Mouse (Mus musculus) brain, embryonic 14.5 days (tissue): Measurements from ENCODE around the gene Sec22c. TPM values are rescaled to one million over a fixed set of nuclear protein-coding genes. Genes with fewer than 3 reads are reported as not detected.

Experiments
- DNase-seq: peaks from one replicate; pipeline ENCODE4 v3.0.0-alpha.2; 2011; ENCODE audit warnings: low read depth
- CTCF ChIP-seq: fragments of 200-500 bp; IDR thresholded peaks from 2 replicates; pipeline ENCODE4 v1.5.1; 2012; ENCODE audit warnings: inconsistent platforms, mild to moderate bottlenecking, moderate library complexity, borderline replicate concordance; ENCODE audit not compliant: insufficient read depth, insufficient read length; ENCODE audit errors: extremely low read depth
- POLR2A ChIP-seq: fragments of 200-500 bp; IDR thresholded peaks from 2 replicates; pipeline ENCODE4 v1.6.1; 2012; ENCODE audit warnings: mild to moderate bottlenecking, inconsistent platforms, borderline replicate concordance; ENCODE audit not compliant: poor library complexity, insufficient read depth, insufficient read length, severe bottlenecking; ENCODE audit errors: extremely low read depth
- polyA plus RNA-seq: library from polyadenylated mRNA; depleted of rRNA; stranded (reverse); fragments of >200 nt; gene quantifications from 2 replicates; pipeline ENCODE4 v1.2.3, GENCODE M21; 2012

Gene Sec22c
- polyA plus RNA-seq, 1 experiment: 25.2 TPM

DNA sequence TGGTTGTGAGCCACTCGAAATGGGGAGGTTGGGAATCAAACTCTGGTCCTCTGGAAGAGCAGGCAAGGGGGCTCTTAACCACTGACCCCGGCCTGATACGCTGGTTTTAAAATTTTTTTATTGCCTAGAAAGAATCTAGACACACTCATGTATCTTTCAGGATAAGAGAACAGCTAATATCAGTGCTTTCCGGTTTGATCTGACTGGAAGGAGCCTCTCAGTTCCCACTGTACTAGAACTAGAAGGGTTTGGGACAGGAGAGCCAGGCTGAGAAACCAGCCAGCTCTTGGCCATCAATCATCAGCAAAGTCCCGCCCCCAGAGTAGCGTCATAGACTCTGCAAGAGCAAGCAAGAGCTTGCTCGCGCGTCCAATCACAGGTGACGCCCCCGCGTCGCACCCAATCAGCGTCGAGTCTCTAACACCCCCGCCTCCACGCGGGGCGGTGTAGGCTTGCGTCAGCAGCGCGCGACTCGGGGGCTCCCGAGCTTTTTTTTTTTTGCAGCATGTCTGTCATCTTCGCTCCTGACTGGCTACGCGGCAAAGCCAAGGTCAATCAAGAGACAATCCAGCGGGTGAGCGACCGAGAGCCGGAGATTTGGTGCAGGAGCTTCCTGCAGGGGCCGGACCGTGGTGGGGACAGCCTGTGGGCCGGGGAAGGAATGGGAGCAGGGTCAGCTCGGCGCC is 4.8 kb upstream of the Sec22c start, which contains the start of gene Ss18l2:
Gene Ss18l2, plus strand, starts transcription at position 432 of the 686 bp plus-strand sequence.
- TF ChIP-seq CTCF: no peak
- TF ChIP-seq POLR2A: no peak
- DNase-seq: peak; percentile 100

DNA sequence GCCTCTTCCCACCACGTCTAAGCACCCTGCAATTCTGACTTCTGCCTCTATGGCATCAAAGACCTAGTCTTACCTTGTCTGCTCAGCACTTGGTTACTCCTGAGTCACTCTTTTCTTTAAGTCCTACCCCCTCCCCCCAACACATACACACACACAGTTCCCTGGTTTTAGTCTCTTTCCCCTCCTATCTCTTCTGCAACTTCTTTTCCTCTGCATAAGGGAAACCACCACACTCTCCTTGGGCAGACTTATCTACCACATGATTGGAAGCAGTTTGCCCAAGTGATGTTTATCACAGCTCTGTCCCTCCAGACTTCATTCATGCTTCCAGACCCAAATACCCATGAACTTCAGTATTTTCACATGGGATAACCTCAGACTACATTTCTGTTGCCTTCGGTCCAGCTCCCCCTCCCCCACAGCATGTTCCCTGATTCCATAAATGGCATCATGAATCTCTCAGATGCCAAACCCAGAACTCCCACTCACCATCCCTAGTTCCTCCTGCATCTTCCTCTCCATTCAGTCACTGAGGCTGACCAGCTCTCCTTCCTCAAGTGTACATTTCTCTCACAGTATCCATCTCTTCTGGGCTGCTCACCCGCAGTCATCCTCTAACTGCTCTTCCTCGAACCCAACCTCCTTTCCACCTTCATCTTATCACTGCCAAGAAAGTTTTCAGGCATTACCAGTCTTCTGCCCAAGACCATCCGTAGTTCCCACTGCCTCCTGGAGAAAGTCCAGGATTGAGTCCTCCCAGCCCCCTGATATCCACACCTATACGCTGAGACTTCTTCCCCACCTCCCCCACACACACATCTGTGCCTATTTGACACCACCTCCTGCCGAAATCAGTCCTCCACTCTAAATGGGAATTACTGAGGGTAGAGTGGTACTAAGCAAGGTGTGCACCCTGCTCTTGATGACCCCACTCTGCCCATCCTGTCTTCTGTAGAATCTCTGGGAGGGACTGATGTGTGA is 3.5 kb upstream of the Sec22c start:
- no peak for DNase-seq
- TF ChIP-seq CTCF (no peak), POLR2A (no peak)

DNA sequence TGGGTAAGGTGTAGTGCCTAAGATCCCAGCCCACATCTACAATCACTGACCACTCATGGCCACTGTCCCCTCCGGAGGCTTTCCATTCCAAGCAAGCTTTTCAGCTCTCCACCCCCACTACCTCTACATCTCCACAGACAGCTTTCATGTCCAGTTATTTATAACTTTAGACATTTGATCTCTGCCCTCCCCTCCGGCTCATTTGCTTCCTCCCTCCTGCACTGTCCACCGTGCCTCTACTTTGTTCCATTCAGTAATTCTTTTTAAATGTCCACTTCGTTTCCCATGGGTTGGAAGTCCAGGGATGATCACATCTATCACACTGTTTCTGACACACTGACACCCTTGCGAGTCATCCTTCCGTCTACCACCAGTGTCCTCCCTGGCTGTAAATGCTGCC is 2.5 kb upstream of the Sec22c start:
- no peak for DNase-seq
- TF ChIP-seq CTCF: no peak
- no peak for TF ChIP-seq POLR2A

DNA sequence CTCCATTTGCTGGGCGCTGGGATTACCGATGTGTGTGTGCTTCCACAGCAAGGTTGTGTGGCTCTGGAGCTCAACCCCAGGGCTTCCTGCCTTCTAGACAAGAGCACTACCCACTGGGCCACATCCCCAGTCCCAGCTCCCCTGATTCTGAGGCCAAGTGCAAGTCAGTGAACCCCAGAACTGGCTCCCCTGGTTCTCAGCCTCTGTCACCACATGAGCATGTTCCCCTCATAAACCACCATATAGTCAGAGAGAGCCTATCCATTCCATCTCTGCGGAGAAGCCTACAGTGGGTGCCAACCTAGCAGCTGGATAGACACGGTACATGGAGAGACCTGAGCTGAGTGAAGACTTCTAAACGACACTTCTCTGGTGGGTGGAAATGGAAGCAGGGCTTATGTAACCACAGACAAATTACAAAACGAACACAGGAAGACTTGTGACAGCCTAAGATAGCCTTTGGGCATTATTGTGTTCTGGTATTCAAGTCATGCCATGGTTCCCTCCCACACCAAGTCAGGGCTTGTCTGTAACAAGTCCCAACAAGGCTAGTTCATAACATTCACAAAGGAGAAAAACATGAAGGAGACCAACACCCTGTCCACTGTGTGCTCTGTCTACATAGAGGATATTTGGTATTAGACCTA is 862 bp upstream of the Sec22c start:
- TF ChIP-seq POLR2A: no peak
- no peak for TF ChIP-seq CTCF
- DNase-seq: no peak

DNA sequence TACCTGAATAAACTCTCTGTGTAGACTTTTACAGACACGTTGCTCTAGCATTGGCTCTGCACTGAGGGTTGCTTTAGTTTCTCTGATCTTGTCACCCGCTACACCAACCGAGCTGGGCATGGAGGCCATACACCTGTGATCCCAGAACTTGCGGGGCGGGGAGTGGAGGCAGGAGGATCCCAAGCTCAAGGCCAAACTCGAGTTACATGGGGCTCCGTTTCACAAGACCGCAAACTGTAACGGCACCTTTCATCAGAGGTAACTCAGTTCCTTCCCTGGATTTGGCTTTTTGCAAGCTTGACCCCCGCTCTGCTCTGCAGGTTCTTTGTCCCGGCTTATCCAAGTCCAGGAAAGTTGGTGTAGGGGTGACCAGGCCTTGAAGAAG is 1.0 kb downstream of the Sec22c start:
- TF ChIP-seq POLR2A: no peak
- no peak for TF ChIP-seq CTCF
- DNase-seq: no peak

DNA sequence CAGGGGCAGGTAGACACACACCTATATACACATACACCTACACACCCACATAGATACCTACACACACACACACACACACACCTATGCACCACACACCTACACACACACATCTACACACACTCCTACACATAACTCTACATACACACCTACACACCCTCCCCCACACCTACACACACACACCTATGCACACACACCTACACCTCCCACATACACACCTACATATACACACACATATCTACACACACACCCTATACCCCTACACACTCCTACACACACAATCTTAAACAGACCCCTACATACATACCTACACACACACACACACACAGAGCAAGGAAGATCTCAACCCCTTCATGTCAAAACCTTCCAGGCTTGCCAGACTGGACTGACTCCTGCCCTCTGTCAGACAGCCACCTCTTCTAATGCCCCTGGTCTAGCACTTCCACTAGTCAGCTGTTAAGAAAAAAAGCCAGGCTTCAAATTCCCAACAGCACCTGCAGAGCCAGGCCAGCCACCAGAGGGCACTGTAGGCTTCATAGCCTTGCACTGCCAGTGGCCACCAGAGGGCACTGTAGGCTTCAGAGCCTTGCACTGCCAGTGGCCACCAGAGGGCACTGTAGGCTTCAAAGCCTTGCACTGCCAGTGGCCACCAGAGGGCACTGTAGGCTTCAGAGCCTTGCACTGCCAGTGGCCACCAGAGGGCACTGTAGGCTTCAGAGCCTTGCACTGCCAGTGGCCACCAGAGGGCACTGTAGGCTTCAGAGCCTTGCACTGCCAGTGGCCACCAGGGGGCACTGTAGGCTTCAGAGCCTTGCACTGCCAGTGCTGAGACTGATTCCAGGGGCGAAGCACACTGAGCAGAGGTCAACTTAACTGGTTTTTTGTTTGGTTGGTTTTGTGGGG is 7.9 kb downstream of the Sec22c start:
- TF ChIP-seq CTCF: peak; percentile 63
- no peak for TF ChIP-seq POLR2A
- DNase-seq: peak; percentile 17

DNA sequence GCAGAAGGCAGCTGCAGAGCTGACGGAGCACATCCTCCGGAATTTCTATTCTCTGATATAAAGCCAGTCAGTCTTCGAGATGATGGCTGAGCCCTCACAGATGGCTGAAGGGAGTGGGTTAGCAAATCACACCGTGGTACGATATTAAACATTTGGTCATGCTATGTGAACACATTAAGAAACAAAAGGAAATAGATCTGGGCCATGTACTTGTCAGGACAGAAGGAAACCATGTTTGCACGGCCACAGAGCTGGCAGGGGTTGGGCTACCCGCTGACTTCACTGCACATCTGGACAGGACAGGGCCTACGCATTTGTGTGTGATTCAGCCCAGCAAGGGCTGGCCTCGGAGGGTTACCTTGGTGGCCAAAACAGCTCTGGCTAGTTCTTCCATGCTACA is 8.7 kb downstream of the Sec22c start:
- DNase-seq: no peak
- no peak for TF ChIP-seq POLR2A
- TF ChIP-seq CTCF: no peak

DNA sequence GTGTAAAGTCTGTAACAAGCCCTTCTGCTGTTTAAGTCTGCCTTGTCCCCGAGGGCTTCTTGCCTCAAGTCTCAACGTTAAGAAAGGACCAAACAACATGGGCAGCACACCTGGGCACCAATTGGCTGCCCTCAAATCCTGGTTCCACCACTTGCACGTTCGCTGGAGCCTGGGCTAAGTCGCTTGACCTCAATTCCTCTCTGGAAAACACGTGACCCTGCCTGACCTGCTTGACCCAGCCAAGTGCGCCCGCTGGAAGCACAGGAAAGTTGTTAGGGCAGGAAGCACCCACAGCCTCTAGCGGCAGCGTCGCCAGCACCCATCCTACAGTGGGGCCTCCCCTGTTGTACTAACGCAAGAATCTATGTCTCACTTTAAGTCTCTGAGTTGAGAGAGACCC is 10.6 kb downstream of the Sec22c start:
- TF ChIP-seq POLR2A (no peak), CTCF (no peak)
- no peak for DNase-seq

DNA sequence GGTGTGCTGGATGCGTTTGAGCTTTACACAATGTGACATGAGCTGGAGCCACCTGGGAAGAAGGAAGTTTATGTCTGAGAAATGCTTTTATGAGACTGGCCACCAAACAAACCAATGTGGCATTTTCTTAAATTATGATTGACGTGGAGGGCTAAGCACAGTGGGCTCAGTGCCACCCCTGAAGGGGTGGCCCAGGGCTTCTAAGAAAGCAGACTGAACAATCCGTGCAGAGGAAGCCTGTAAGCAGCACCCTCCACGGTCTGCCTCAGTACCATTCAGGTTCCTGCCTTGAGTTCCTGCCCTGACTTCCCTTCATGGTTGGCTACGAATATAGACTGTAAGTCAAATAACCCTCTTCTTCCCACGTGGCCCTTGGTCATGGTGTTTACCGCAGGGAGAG is 14.6 kb downstream of the Sec22c start:
- TF ChIP-seq CTCF: no peak
- no peak for TF ChIP-seq POLR2A
- no peak for DNase-seq

DNA sequence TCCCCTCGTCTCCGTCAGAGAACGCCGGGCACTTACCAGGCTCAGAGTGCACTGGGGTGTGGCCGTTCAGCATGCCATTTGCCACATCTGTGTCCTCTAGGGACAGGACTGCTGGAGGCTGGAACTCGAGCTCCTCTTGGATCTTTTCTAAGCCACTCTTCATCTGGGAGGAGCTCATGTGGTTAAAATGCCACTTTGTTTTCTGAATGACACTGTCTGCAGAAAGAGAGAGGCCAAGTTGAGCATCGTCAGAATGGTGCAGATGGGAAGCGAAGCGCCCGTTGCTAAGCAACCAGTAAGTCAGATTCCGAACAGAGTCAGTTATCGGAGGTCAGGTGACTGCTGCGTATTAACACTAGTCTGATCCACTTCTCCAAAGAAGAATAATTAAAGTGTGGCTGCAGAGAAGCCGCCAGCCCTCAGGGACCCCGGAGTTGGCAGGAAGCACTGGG is 15.1 kb downstream of the Sec22c start:
- TF ChIP-seq CTCF: no peak
- no peak for TF ChIP-seq POLR2A
- DNase-seq: peak; percentile 93
